Mouse (Mus musculus) ES-Bruce4 (cell line): ENCODE measurements around the gene Ankrd63. TPM values are rescaled to one million over a fixed set of nuclear protein-coding genes. Genes with fewer than 3 reads are reported as not detected.

Source experiments
- H3K27ac ChIP-seq: 2 replicates; pipeline ENCODE4 v1.5.1; 2012; ENCODE audit warnings: low read length, inconsistent platforms; ENCODE audit not compliant: insufficient read depth
- H3K27me3 ChIP-seq: 2 replicates; pipeline ENCODE4 v1.6.1; 2012; ENCODE audit warnings: mild to moderate bottlenecking, low read length, inconsistent platforms; ENCODE audit not compliant: control insufficient read depth, poor library complexity, insufficient read depth, severe bottlenecking
- H3K36me3 ChIP-seq: 2 replicates; pipeline ENCODE4 v1.6.1; 2012; ENCODE audit warnings: inconsistent platforms, mild to moderate bottlenecking, low read length, moderate library complexity; ENCODE audit not compliant: control insufficient read depth, poor library complexity, insufficient read depth, severe bottlenecking
- H3K4me1 ChIP-seq: one replicate; pipeline ENCODE4 v1.8.1; 2011; ENCODE audit warnings: low read length; ENCODE audit not compliant: control insufficient read depth, insufficient read depth
- H3K4me3 ChIP-seq: 2 replicates; pipeline ENCODE4 v1.5.1; 2011; ENCODE audit warnings: low read depth, mild to moderate bottlenecking, low read length
- H3K9ac ChIP-seq: 2 replicates; pipeline ENCODE4 v1.6.1; 2012; ENCODE audit warnings: low read depth, mild to moderate bottlenecking, inconsistent platforms; ENCODE audit not compliant: poor library complexity, severe bottlenecking
- H3K9me3 ChIP-seq: replicated peaks from 2 replicates; pipeline ENCODE4 v1.6.1; 2012; ENCODE audit warnings: mild to moderate bottlenecking, low read length, inconsistent platforms; ENCODE audit not compliant: control insufficient read depth, poor library complexity, insufficient read depth, severe bottlenecking
- CTCF ChIP-seq: IDR thresholded peaks from one replicate; pipeline ENCODE4 v1.8.1; 2011; ENCODE audit warnings: low read depth, low read length
- EP300 ChIP-seq: IDR thresholded peaks from 2 replicates; pipeline ENCODE4 v1.6.1; 2011; ENCODE audit warnings: low read depth, low read length; ENCODE audit not compliant: insufficient read depth
- POLR2A ChIP-seq: IDR thresholded peaks from one replicate; pipeline ENCODE4 v1.8.1; 2011; ENCODE audit warnings: low read length; ENCODE audit not compliant: insufficient read depth
- polyA plus RNA-seq: library from polyadenylated mRNA; stranded (reverse); fragments of >200 nt; gene quantifications from 2 replicates; pipeline ENCODE4 v1.2.4, GENCODE M21; 2011; ENCODE audit warnings: low read depth; ENCODE audit not compliant: missing spikeins, insufficient read depth, insufficient read length

Ankrd63 gene
- polyA plus RNA-seq, 1 experiment, result not detected

DNA sequence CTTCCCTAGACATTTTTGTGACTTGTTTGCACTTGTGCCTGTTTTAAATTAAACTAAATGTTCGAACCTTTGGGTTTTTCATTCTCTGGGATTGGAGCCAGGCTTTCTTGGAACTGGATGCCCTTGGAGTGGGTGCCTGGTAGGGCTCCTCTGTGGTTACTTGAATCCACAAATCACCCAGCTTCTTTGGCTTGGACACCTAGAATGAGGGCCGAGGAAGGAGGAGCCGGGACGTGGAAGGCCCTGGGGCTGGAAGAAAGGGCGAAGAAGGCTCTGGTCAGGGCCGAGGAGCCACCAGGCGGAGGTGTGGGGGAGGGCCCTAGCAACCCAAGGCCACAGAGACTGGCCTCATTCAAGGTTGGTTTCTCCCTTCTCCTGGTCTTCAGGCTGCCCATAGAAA, 5.8 kb downstream of the Ankrd63 start:
- peaks cover 24% of the 10 kb centered on the region for H3K27me3 ChIP-seq
- no peaks in the 10 kb centered on the region for H3K9me3 ChIP-seq
- no peak overlapping the region for H3K9ac ChIP-seq
- no peak overlapping the region for H3K27ac ChIP-seq
- H3K36me3 ChIP-seq, result no peaks in the 10 kb centered on the region
- H3K4me1 ChIP-seq, result no peaks in the 10 kb centered on the region
- TF ChIP-seq CTCF (no peak), EP300 (no peak), POLR2A (no peak)
- H3K4me3 ChIP-seq, result no peak overlapping the region

DNA sequence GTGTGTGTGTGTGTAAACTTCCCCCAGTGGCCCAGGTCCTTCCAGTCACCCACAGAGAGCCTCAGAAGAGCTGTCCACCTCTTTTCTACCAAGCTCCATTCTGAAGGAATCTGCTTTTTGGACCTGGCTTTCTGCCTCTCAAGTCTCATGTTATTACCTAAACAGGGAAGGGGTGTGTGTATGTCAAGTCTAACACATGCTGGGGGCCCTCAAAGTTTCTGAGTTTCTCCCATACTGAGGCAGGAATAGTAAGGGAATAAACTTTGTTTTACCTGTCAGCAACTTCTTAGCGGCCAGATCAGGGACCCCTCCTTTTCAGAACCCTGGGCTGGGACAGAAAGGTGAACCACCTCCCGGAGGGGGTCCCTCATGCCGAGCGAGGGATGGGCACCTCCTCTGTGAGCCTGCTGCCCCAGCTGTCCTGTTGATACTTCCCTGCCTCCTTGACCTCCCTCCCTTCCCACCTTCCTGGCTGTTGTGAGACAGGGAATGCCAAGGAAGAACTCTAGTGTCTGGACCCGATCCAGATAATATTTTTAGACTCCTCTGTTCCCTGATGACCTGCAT, 6.4 kb downstream of the Ankrd63 start:
- TF ChIP-seq POLR2A (no peak), CTCF (no peak), EP300 (no peak)
- no peak overlapping the region for H3K9ac ChIP-seq
- peaks cover 19% of the 10 kb centered on the region for H3K27me3 ChIP-seq
- no peaks in the 10 kb centered on the region for H3K9me3 ChIP-seq
- H3K27ac ChIP-seq, result no peak overlapping the region
- no peaks in the 10 kb centered on the region for H3K36me3 ChIP-seq
- no peak overlapping the region for H3K4me3 ChIP-seq
- H3K4me1 ChIP-seq, result no peaks in the 10 kb centered on the region

DNA sequence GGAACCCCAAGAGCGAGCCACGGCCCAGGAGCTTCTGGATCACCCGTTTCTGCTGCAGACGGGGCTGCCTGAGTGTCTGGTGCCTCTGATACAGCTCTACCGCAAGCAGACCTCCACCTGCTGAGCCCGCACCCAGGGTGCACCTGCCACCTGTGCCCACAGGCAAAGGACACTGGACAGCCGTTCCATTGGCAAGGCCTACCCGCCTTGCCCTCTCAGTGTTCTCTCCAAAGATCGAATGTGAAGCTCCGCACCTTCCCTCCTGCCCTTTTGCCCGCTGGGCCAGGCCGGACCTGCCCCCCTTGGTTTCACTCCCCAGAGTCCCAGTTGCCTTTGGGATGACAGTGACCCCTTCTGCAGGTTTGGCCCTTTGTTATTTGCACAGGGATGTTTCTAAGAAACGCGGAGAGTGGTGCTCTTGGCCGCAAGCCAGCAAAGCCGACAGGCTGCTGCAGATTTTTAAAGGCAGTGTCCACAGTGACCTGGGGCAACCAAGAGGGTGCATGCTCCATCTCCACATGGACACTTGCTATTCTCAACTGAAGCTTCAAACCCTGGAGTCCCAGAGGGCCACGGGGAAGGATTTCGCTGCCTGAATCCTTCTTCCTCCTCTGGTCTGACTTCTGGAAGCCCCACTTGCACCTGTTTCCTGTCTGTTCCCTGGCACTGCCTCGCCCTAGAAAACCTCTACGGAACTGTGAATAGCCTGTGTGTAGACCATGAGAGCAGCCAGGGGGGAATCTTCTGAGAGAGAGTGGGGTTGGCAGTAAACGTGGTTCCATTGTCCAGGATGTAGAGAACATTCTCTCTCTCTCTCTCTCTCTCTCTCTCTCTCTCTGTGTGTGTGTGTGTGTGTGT, 7.1 kb downstream of the Ankrd63 start:
- no peaks in the 10 kb centered on the region for H3K4me1 ChIP-seq
- TF ChIP-seq POLR2A (no peak), CTCF (no peak), EP300 (no peak)
- peak overlapping the region; percentile 10; the same call in 1 of the 2 replicates for H3K4me3 ChIP-seq
- no peak overlapping the region for H3K27ac ChIP-seq
- H3K9ac ChIP-seq, result no peak overlapping the region
- no peaks in the 10 kb centered on the region for H3K36me3 ChIP-seq
- H3K27me3 ChIP-seq, result peaks cover 13% of the 10 kb centered on the region
- no peaks in the 10 kb centered on the region for H3K9me3 ChIP-seq

DNA sequence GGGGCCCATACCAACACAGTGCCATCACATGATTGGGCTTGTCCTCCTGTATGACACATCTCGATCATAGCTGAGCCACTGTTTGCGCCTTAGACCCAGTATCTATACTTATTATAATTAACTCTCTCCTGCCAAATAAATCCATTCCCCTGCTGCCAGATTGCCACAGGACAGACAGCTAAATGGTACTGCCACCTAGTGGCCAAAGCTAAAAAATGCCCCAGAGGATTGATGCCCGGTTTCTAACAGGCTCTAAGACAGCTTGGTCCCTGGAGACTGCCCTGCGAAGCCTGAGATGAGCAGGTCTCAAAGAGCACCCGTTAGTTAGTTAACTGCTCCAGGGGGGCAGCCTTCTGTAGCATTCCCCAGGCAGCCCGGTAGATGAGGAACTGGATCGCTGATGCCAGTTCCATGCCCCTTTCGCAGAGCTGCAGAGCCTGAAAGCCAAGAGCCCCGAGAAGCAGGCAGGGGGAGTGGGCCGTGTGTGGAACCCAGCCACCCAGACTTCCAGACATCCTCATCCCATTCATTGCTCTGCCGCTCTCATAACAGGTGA, 8.0 kb downstream of the Ankrd63 start:
- Histone ChIP-seq H3K36me3 (no peaks in the 10 kb centered on the region), H3K4me1 (no peaks in the 10 kb centered on the region), H3K27me3 (peaks cover 4% of the 10 kb centered on the region; the same call in 1 of the 2 replicates), H3K9ac (no peak overlapping the region), H3K4me3 (peak overlapping the region; percentile 10), H3K27ac (no peak overlapping the region), H3K9me3 (no peaks in the 10 kb centered on the region)
- no peak for TF ChIP-seq EP300
- peak; percentile 43 for TF ChIP-seq CTCF
- TF ChIP-seq POLR2A, result no peak

DNA sequence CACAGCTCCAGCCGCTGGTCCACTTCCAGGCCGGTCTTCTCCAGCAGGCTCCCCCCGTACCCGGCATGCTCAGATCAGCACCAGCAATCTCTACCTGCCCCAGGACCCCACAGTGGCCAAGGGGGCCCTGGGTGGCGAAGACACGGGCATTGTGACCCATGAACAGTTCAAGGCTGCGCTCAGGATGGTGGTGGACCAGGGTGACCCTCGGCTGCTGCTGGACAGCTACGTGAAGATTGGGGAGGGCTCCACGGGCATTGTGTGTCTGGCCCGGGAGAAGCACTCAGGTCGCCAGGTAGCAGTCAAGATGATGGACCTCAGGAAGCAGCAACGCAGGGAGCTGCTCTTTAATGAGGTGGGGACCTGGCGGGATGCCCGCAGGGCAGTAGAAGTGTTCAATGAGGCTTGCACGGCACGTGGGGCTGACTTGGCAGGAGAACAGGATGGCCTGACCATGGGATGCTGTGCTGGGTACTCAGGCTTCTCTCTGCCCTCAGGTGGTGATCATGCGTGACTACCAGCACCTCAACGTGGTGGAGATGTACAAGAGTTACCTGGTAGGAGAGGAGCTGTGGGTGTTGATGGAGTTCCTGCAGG, 10.3 kb downstream of the Ankrd63 start:
- TF ChIP-seq POLR2A, result no peak
- no peak for TF ChIP-seq EP300
- TF ChIP-seq CTCF, result no peak
- Histone ChIP-seq H3K4me1 (no peaks in the 10 kb centered on the region), H3K27me3 (no peaks in the 10 kb centered on the region), H3K9ac (no peak overlapping the region), H3K27ac (no peak overlapping the region), H3K9me3 (no peaks in the 10 kb centered on the region), H3K4me3 (no peak overlapping the region), H3K36me3 (no peaks in the 10 kb centered on the region)
